Mouse (Mus musculus) limb, embryonic 11.5 days (tissue): Measurements from ENCODE around the gene Ddx49. TPM values are rescaled to one million over a fixed set of nuclear protein-coding genes. Genes with fewer than 3 reads are reported as not detected.

ENCODE experiments used
- ATAC-seq: fragments of 200-750 bp; cut with Nextera tagmentation; 2 replicates; pipeline ENCODE4 v1.8.0; 2017; ENCODE audit warnings: low read depth; ENCODE audit not compliant: insufficient number of reproducible peaks, low FRiP score, low TSS enrichment
- DNase-seq: peaks from one replicate; pipeline ENCODE4 v3.0.0-alpha.2; 2015; ENCODE audit warnings: low spot score
- H3K27ac ChIP-seq: fragments of 300-500 bp; sonication (generic); replicated peaks from 2 replicates; pipeline ENCODE4 v1.5.1; 2014; ENCODE audit warnings: low read depth, mild to moderate bottlenecking, low read length
- H3K27me3 ChIP-seq: fragments of 300-500 bp; sonication (generic); 2 replicates; pipeline ENCODE4 v1.6.1; 2014; ENCODE audit warnings: mild to moderate bottlenecking, low read length, mixed read lengths; ENCODE audit not compliant: control insufficient read depth, insufficient read depth
- H3K36me3 ChIP-seq: fragments of 300-500 bp; sonication (generic); 2 replicates; pipeline ENCODE4 v1.6.1; 2014; ENCODE audit warnings: mild to moderate bottlenecking, low read length, moderate library complexity, mixed read lengths; ENCODE audit not compliant: control insufficient read depth, insufficient read depth
- H3K4me1 ChIP-seq: fragments of 300-500 bp; sonication (generic); 2 replicates; pipeline ENCODE4 v1.6.1; 2014; ENCODE audit warnings: low read length, mixed read lengths; ENCODE audit not compliant: control insufficient read depth, insufficient read depth
- H3K4me2 ChIP-seq: fragments of 300-500 bp; sonication (generic); 2 replicates; pipeline ENCODE4 v1.6.1; 2014; ENCODE audit warnings: low read depth, mild to moderate bottlenecking, moderate library complexity; ENCODE audit not compliant: severe bottlenecking
- H3K4me3 ChIP-seq: fragments of 300-500 bp; sonication (generic); 2 replicates; pipeline ENCODE4 v1.5.1; 2014; ENCODE audit warnings: low read depth, low read length
- H3K9ac ChIP-seq: fragments of 300-500 bp; sonication (generic); 2 replicates; pipeline ENCODE4 v1.6.1; 2014; ENCODE audit warnings: mild to moderate bottlenecking, low read length
- H3K9me3 ChIP-seq: fragments of 300-500 bp; sonication (generic); 2 replicates; pipeline ENCODE4 v1.6.1; 2016; ENCODE audit warnings: low read length; ENCODE audit not compliant: control insufficient read depth
- WGBS: fragments of 180-500 bp; shearing (Covaris S2); extraction: QIAGEN DNeasy Blood & Tissue Kit; methylation state at CpG from one replicate; pipeline ENCODE4 v1.1.7; 2014; 5-methylcytosine and 5-hydroxymethylcytosine counted together
- polyA plus RNA-seq: library from polyadenylated mRNA; unstranded; fragments of >200 nt; fragmentation: Nextera tagmentation; extraction: Ambion mirVana; gene quantifications from 2 replicates; pipeline ENCODE4 v1.2.1, GENCODE M21; 2014

Gene Ddx49
- polyA plus RNA-seq, 1 experiment from 2014 or later, result 55.8 TPM

DNA sequence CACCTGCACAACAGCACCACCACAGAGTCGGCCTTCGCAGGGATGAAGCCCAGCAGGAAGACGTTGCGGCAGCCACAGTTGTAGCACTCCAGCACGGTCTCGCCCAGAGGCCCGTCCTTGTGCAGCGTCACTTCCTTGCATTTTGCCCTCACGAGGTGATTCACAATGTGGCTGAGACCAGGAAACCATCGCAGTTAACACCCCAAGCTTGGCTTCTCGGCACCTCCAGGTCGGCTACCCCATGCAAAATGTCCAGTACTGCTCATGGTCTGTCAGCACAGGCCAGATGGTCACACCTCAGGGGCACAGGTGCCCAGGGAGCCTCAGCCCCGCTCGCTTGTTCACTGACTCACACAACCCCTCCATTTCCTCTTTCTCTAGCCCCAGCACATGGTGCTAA, 39.7 kb upstream of the Ddx49 start:
- WGBS, result 84% methylated on average over 14 of the region's 14 CpGs
- Histone ChIP-seq H3K27me3 (no peaks in the 10 kb centered on the region), H3K4me3 (no peak overlapping the region), H3K4me2 (no peak overlapping the region), H3K9me3 (no peaks in the 10 kb centered on the region), H3K36me3 (peaks cover 42% of the 10 kb centered on the region), H3K9ac (no peak overlapping the region), H3K4me1 (peaks cover 22% of the 10 kb centered on the region), H3K27ac (no peak overlapping the region)
- ATAC-seq, result no peak
- DNase-seq, result no peak

- Histone ChIP-seq H3K4me3 (no peak overlapping the region), H3K36me3 (peaks cover 52% of the 10 kb centered on the region), H3K27ac (no peak overlapping the region), H3K9ac (no peak overlapping the region), H3K4me2 (no peak overlapping the region), H3K9me3 (no peaks in the 10 kb centered on the region), H3K4me1 (peaks cover 22% of the 10 kb centered on the region), H3K27me3 (no peaks in the 10 kb centered on the region)
- DNase-seq (no peak), ATAC-seq (no peak)
- 91% methylated on average over 7 of the region's 7 CpGs for WGBS
These were observed 38.4 kb upstream of the Ddx49 start for GRCm38 (mm10) chr8:70340659-70341058.

DNA sequence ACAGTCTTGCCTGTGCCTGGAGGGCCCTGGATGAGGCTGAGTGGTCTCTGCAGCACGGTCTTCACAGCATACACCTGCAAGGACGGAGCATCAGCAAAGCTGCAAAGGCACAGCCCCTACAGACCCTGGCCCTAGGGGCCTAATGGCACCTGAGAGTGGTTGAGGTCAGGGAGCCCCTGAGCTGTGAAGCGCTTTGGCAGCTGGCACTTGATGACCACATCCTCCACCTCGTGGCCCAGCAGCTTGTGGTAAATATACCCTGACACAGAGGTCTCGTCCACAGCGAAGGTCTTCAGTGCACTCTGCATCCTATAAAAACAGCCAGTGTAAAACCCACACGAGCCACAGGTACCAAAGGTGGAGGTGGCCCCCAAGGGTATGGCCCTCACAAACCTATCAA, 36.6 kb upstream of the Ddx49 start:
- H3K4me2 ChIP-seq, result no peak overlapping the region
- H3K27me3 ChIP-seq, result no peaks in the 10 kb centered on the region
- WGBS, result 96% methylated on average over 7 of the region's 7 CpGs
- DNase-seq, result no peak
- H3K9ac ChIP-seq, result no peak overlapping the region
- no peaks in the 10 kb centered on the region for H3K9me3 ChIP-seq
- peaks cover 65% of the 10 kb centered on the region for H3K36me3 ChIP-seq
- H3K4me3 ChIP-seq, result no peak overlapping the region
- H3K27ac ChIP-seq, result no peak overlapping the region
- H3K4me1 ChIP-seq, result peaks cover 15% of the 10 kb centered on the region
- no peak for ATAC-seq

GRCm38 (mm10) chr8:70332878-70333202, 30.6 kb upstream of the Ddx49 start:
- H3K9ac ChIP-seq, result no peak overlapping the region
- H3K9me3 ChIP-seq, result no peaks in the 10 kb centered on the region
- 87% methylated on average over 6 of the region's 6 CpGs for whole genome bisulfite sequencing
- no peak for DNase-seq
- H3K4me1 ChIP-seq, result peaks cover 22% of the 10 kb centered on the region
- ATAC-seq, result no peak
- H3K27ac ChIP-seq, result no peak overlapping the region
- H3K36me3 ChIP-seq, result peaks cover 55% of the 10 kb centered on the region
- no peak overlapping the region for H3K4me2 ChIP-seq
- H3K4me3 ChIP-seq, result no peak overlapping the region
- H3K27me3 ChIP-seq, result no peaks in the 10 kb centered on the region

DNA sequence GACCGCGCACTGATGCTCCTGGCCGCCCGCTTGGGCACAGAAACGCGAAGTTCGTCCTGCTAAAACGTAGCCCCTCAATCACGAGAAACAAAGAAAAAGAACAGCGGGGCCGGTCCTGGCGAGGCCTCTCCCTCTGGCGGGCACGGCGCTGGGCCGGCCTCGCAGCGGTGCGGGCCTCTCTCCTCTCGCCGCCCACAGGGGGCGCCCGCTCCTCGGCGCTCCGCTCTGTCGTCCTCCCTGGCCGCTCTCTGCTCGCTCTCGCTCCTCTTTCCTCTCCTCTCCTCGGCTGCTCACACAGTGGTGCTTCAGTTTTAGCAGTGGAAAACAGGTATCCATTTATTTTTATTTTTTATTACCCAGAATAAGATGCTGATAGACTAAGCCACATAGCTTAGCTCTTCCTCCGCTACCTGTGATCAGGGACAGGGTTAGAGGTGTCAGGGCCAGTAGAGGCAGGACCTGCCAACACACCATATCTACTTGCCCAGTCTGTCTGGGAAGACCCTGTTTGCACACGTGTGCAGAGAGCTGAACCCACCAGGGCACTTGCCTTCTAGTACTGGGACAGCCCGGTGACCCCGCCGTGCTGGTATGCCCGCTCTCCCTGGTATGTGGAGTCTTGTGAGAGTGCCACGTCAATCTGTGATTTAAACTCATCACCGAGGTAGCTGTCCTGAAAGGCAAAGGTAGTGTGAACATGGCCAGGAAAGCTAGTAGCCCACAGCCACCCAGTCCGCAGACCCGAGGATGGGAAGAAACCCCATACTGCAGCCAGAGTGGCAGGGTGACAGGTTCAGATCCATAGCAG, 30.0 kb upstream of the Ddx49 start:
- Histone ChIP-seq H3K4me1 (peaks cover 22% of the 10 kb centered on the region), H3K9me3 (no peaks in the 10 kb centered on the region), H3K9ac (peak overlapping the region; percentile 49; the same call in 1 of the 2 replicates), H3K27me3 (no peaks in the 10 kb centered on the region), H3K4me3 (no peak overlapping the region), H3K4me2 (0 out of 2 replicates have a peak overlapping the region, but pooled peaks have one; percentile 7), H3K27ac (0 out of 2 replicates have a peak overlapping the region, but pooled peaks have one; percentile 30), H3K36me3 (peaks cover 50% of the 10 kb centered on the region)
- peak; percentile 65; the same call in 1 of the 2 replicates for ATAC-seq
- peak; percentile 90 for DNase-seq
- WGBS, result 25% methylated on average over 41 of the region's 41 CpGs

DNA sequence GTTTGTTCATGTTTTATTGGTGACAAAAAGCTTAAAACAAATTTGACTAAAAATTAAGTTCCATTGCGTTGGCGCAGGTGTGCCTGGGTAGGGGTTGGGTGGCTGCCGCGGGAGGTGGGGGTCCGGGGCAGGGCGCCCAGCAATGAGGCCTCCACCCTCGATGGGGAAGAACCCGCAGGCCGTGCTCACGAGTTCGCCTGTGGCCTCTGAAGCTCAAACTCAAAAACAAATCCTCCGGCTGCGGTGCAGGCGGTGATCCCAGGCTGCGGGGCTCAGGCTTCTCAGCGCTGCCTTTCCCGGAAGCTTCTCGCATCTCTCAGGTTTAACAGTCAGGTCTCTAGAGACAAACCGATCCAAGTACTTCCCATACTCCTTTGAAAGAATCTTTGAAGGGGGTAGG, 29.2 kb upstream of the Ddx49 start:
- H3K36me3 ChIP-seq, result peaks cover 43% of the 10 kb centered on the region
- H3K4me1 ChIP-seq, result peaks cover 22% of the 10 kb centered on the region
- no peaks in the 10 kb centered on the region for H3K27me3 ChIP-seq
- WGBS, result 68% methylated on average over 19 of the region's 19 CpGs
- H3K9ac ChIP-seq, result peak overlapping the region; percentile 17; the same call in 1 of the 2 replicates
- H3K9me3 ChIP-seq, result no peaks in the 10 kb centered on the region
- H3K4me3 ChIP-seq, result no peak overlapping the region
- H3K4me2 ChIP-seq, result no peak overlapping the region
- no peak overlapping the region for H3K27ac ChIP-seq
- DNase-seq (peak; percentile 45), ATAC-seq (no peak)

- Histone ChIP-seq H3K27me3 (no peaks in the 10 kb centered on the region), H3K9ac (peak overlapping the region; percentile 36; the same call in 1 of the 2 replicates), H3K4me1 (peaks cover 22% of the 10 kb centered on the region), H3K4me2 (peak overlapping the region; percentile 35), H3K27ac (no peak overlapping the region), H3K36me3 (peaks cover 36% of the 10 kb centered on the region), H3K9me3 (no peaks in the 10 kb centered on the region), H3K4me3 (peak overlapping the region; percentile 19)
- peak; percentile 82 for ATAC-seq
- peak; percentile 83 for DNase-seq
- 26% methylated on average over 53 of the region's 53 CpGs for WGBS
These were observed 28.6 kb upstream of the Ddx49 start for GRCm38 (mm10) chr8:70330741-70331364.

- 3% methylated on average over 45 of the region's 45 CpGs for WGBS
- Histone ChIP-seq H3K4me2 (peak overlapping the region; percentile 35), H3K27me3 (no peaks in the 10 kb centered on the region), H3K36me3 (peaks cover 29% of the 10 kb centered on the region), H3K9ac (peak overlapping the region; percentile 36; the same call in 1 of the 2 replicates), H3K9me3 (no peaks in the 10 kb centered on the region), H3K4me1 (peaks cover 22% of the 10 kb centered on the region), H3K4me3 (peak overlapping the region; percentile 19), H3K27ac (no peak overlapping the region)
- DNase-seq (peak; percentile 67), ATAC-seq (peak; percentile 50; the same call in 1 of the 2 replicates)
These were observed 27.8 kb upstream of the Ddx49 start for GRCm38 (mm10) chr8:70329835-70330740.
